Mouse (Mus musculus): ENCODE measurements around the gene Apoc2.

DNA sequence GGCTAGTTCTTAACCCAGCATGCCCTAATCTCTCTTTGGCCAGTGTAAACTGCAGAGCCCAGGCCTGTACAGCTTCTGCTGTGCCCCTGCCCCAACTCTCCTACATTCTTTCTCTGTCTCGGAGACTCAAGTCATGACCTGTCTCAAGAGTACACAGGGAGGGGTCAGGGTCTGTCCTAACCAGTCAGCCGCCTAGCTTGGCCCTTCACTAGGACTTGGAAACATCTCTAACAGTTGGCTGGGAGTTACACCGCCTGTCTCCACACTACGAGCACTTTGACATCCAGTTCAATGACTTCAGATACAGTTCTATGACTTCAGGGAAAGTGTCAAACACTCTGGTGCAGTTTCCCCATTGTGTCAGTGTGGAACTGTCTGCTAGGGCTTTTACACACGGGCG, 13.7 kb upstream of the Apoc2 start:
- no peak for TF ChIP-seq CTCF (IDR thresholded peaks at IDR 0.05; ENCODE audit: low read depth)
- TF ChIP-seq EP300 (IDR thresholded peaks at IDR 0.05; ENCODE audit: low read depth): no peak

Measured in heart, postnatal 0 days (tissue).